In the genomic region with DNA sequence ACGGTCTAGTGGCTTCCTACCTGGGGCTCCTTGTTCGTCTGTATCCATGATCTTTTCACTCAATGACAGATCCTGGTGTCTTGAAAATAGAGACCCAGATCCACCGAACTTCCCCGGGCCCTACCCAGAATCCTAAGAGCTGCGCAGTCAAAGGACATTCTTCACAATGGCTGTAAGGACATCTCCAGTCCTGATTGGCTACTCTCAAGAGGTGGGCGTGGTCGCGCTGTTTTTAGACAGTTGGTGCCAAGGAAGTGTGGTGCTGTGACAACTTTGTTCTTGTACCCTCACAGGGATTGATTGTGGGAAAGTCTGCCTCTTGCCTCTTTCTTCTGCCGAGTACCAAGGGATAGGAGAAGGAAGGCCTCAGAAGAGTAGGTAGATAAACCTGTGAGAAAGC, we compare ENCODE assay signal across 30 mouse cellular contexts. TPM values are rescaled to one million over a fixed set of nuclear protein-coding genes. Genes with fewer than 3 reads are reported as not detected.
"Had no signal": no experiment of that assay in that cellular context is flagged by ENCODE, and none has a peak within 500 bp of the region (broad histone marks: within the 10 kb centered on the region; RNA-seq: fewer than 3 reads in every experiment).

A gene (minus strand): TSS at position 126 of the 400 bp plus-strand sequence.

- H3K4me1 ChIP-seq: kidney, embryonic 15.5 days; limb, embryonic 13.5 days; liver, embryonic 12.5 days; liver, embryonic 15.5 days; lung, embryonic 15.5 days; midbrain, embryonic 12.5 days; midbrain, embryonic 15.5 days; neural tube, embryonic 12.5 days; neural tube, embryonic 15.5 days; stomach, embryonic 15.5 days had no signal

- H3K27me3 ChIP-seq: kidney, embryonic 15.5 days; limb, embryonic 13.5 days; stomach, embryonic 15.5 days had no signal

- DNase-seq: kidney, adult 11 months; kidney, adult 8-10 months; kidney, postnatal 10 days; kidney, postnatal 36 days; left cerebral cortex, postnatal 4 days; liver; lung, adult 18-20 months; lung, postnatal 10 days; lung, postnatal 36 days; retina, postnatal 1 day; right cerebral cortex, postnatal 25 days; spleen, adult 18-20 months; thymus, postnatal 25 days had no signal

- H3K9ac ChIP-seq: kidney, embryonic 15.5 days; limb, embryonic 13.5 days; liver, embryonic 12.5 days; liver, embryonic 15.5 days; lung, embryonic 15.5 days; midbrain, embryonic 12.5 days; midbrain, embryonic 15.5 days; neural tube, embryonic 12.5 days; neural tube, embryonic 15.5 days; stomach, embryonic 15.5 days had no signal

- H3K9me3 ChIP-seq: kidney, embryonic 15.5 days; limb, embryonic 13.5 days; liver, embryonic 12.5 days; liver, embryonic 15.5 days; lung, embryonic 15.5 days; midbrain, embryonic 12.5 days; midbrain, embryonic 15.5 days; neural tube, embryonic 12.5 days; neural tube, embryonic 15.5 days; stomach, embryonic 15.5 days had no signal

- H3K27ac ChIP-seq: kidney, embryonic 15.5 days; limb, embryonic 13.5 days; liver, embryonic 12.5 days; liver, embryonic 15.5 days; lung, embryonic 15.5 days; midbrain, embryonic 12.5 days; midbrain, embryonic 15.5 days; neural tube, embryonic 12.5 days; neural tube, embryonic 15.5 days; stomach, embryonic 15.5 days had no signal

- H3K36me3 ChIP-seq: kidney, embryonic 15.5 days; limb, embryonic 13.5 days; liver, embryonic 12.5 days; liver, embryonic 15.5 days; lung, embryonic 15.5 days; midbrain, embryonic 12.5 days; midbrain, embryonic 15.5 days; neural tube, embryonic 12.5 days; neural tube, embryonic 15.5 days; stomach, embryonic 15.5 days had no signal

- H3K4me3 ChIP-seq: kidney, embryonic 15.5 days; limb, embryonic 13.5 days; liver, embryonic 12.5 days; liver, embryonic 15.5 days; lung, embryonic 15.5 days; midbrain, embryonic 12.5 days; midbrain, embryonic 15.5 days; neural tube, embryonic 12.5 days; neural tube, embryonic 15.5 days; stomach, embryonic 15.5 days had no signal

RNA-seq across cellular contexts. Expression of the gene that starts here (rescaled TPM):
- total RNA-seq: layer of hippocampus, adult 8-10 months; layer of hippocampus, postnatal 14 days; left cerebral cortex, adult 8-10 months; left cerebral cortex, postnatal 14 days; left cerebral cortex, postnatal 4 days; megakaryocyte progenitor cell, adult 5-6 weeks; megakaryocyte-erythroid progenitor cell, adult 5-6 weeks had no signal
- polyA plus RNA-seq: kidney, embryonic 15.5 days; limb, embryonic 13.5 days; liver, embryonic 12.5 days; liver, embryonic 15.5 days; lung, embryonic 15.5 days; midbrain, embryonic 12.5 days; midbrain, embryonic 15.5 days; neural tube, embryonic 12.5 days; neural tube, embryonic 15.5 days; stomach, embryonic 15.5 days; thymus, postnatal 0 days had no signal
